Mouse (Mus musculus) MN1 (cell line): ENCODE measurements around the gene Cpsf4.
"Not testable (repeated sequence)": the region's sequence is repeated elsewhere in the genome, so short reads cannot be mapped to it uniquely, and the experiment has no call there.

ENCODE experiments used
- DNase-seq: peaks from one replicate; pipeline ENCODE4 v3.0.0-alpha.2; 2016; ENCODE audit warnings: low spot score

Cpsf4 gene

DNA sequence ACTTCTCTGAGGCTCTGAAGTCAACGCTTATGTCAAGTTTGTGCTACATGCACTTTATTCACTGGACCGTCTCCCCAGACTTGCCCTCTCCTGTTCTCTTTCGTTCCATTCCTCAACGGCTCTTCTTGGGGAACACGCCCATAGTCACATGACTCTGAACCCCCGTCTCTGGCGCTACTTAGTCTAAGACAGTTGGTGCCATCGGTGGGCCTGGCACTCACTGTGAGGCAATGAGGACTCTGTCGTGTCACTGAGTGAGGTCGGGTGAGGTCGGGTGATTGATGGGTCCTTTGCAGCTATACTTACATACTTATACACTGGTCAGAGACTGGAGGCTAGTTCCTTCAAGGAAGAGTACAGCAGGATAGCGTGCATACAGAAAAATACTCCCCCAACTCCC is 56.4 kb downstream of the Cpsf4 start:
- no peak for DNase-seq

DNA sequence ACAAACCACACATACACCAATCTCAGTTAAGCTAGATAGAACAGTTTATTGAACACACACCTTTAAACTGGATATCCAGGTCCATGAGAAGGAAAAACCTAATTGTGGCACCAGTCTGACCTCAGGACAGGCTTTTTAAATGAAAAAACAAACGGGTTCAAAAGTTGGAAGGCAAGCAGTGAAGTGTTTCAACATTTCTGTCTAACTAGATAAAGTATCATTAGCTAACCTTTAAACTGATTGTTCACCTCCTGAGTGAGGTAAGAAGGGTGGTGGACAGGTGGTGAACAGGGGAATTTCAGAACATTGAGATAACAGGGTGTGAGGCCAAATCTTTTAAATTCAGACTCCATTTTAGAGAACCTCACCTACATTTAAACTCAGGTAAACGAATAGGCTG is 59.4 kb downstream of the Cpsf4 start:
- DNase-seq, result no peak

DNA sequence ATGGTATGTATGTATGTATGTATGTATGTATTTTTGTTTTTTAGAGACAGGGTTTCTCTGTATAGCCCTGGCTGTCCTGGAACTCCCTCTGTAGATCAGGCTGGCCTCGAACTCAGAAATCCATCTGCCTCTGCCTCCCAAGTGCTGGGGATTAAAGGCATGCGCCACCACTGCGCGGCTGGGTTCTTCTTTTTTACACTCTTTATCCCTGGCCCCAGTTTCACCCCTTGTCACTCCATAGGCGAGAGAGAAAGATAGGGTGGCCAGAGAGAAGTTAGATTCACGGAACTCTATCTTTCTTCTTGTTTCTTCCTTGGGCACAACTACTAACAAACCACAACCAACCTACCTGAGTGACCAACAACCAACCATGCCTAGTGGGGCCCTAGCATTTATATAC is 62.3 kb downstream of the Cpsf4 start:
- not testable (repeated sequence) for DNase-seq

DNA sequence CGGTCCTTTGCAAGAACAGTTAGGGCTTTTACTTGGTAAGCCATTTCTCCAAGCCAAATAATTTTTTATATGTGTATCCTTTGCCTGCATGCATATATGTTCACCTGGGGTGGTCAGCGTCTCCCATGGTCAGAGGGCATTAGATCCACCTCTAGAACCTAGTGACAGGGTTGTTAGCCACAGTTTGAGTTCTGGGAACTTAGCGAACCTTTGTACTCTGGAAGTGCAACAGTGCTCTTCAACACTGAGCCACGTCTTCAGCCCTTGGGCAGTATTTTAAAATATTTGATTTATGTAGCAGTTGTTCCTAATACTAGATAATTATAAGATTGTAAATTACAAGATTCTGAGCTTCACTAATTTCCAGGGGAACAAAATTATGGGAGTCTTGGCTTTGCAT is 63.6 kb downstream of the Cpsf4 start:
- no peak for DNase-seq

DNA sequence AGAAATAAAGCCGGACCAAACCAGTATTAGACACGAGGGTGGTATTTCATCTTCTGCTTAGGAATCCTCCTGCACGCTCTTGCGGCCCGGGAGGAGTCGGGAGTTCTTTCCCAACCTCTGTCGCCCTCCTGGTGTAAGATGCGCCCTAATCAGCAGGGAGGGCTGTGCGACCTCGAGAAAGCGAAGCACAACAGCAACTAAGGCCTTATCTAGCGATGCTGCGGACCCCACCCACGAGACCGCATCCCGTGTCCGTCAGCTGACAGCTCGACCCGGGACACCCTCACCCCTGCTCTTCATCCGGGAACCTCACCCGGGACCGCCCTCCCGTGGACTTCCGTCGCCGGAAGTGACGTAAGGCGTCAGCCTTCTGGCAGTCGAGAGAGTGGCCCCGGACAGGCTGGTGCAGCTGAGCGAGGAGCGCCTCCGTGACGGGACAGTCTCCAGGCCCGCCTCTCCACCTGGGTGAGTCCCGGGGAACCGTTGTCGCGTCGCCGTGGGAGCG is 64.4 kb downstream of the Cpsf4 start, which contains the start of gene Zfp655:
Gene Zfp655, plus strand, starts transcription at position 349 of the 505 bp plus-strand sequence.
- peak; percentile 97 for DNase-seq
